Mouse (Mus musculus) cerebellum, adult 9-10 months (tissue): Measurements from ENCODE around the gene Cldn18.

Source experiments
- DNase-seq: peaks from one replicate; pipeline ENCODE4 v3.0.0; 2022

Gene Cldn18

DNA sequence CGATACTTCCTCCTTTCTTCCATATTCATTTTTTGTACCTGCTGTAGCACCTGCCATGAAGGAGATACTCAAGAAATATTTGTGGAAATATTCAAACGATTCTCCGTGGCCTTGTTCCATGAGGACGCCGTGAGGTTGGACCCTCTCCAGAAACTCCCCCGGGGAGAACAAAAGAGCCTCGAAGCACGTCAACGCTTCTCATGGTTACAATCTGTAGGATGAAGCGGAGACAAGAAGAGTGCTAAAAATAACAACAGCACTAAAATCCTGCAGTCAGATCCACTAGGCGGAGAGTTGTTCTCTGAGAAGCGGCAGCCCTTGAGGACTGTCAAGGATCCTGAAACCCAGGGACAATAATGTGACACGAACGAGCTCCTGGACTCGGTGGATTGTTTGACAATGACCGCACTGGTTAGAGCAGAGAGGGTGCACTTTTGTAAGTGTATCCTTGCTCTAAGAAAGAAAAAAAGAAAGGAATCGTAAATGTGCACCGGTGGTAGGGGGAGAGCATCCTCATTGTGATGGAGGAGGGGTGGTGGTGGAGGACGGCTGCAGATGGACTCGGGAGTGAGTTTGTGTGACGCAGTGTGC lies 35.0 kb downstream of the Cldn18 start:
- no peak for DNase-seq

GRCm38 (mm10) chr9:99675714-99676113 lies 41.4 kb downstream of the Cldn18 start:
- no peak for DNase-seq

DNA sequence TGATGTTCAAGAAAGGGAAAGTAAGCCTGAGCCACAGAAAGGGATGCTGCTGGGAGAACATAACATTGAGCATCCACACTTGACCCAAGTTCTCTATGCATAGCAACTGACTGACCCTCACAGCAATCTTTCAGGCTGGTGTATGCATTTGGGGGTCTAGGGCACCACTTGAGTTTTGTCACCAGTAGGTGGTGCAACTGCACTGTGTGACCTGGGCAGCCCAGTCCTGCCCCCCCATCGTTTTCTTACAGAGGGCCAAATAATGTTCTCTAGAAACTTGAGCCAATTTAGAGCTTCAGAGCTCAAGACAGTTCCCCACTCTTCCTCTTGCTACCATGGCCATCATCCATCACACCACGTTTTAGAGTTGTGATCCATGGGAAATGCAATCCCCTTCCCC lies 45.5 kb downstream of the Cldn18 start:
- DNase-seq = no peak

- DNase-seq = no peak
These were observed 49.5 kb downstream of the Cldn18 start for GRCm38 (mm10) chr9:99667596-99667995.

DNA sequence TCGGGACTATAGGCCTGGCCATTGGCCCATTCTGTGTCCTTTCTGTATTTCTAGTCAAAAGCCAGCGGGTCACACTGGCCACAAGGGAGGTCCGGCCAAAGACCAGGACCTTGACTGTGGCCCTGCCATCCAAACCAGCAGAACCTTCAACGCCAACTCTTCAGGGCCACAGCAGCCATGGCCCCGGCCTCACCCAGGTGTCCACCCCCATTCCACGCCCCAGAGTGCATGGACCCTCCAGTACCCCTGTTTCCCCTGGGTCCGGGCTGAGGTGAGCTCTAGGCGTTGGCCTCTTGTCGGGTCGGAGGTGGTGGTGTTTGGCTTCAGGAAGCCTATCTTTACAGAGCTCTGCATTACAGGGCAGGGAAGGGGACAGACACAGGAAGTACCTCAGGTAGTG lies 54.2 kb downstream of the Cldn18 start:
- DNase-seq = no peak

DNA sequence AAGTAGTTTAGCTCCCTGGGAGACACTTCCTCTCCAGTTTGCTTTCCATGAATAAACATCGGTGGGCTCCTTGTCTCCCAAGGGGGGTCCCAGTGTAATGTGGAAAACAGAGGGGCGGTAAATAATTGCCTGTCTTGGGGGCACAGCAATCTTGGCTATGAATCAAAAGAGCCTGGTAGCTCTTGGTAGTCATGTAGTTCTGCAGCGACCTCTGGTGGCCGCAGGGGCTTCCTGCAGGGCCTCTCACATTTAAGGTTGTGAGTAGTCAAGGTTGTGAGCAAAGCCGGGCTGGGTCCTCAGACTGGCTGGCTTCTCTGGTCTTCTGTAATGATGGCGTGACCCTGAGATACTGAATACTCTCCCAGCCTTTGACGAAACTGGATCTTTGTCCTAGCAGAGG lies 54.7 kb downstream of the Cldn18 start:
- peak; percentile 75 for DNase-seq

GRCm38 (mm10) chr9:99661606-99662166 lies 55.4 kb downstream of the Cldn18 start:
- no peak for DNase-seq

GRCm38 (mm10) chr9:99660756-99661155 lies 56.3 kb downstream of the Cldn18 start:
- DNase-seq = no peak

GRCm38 (mm10) chr9:99646102-99646501 lies 71.0 kb downstream of the Cldn18 start:
- DNase-seq = no peak

GRCm38 (mm10) chr9:99645416-99645815 lies 71.7 kb downstream of the Cldn18 start:
- DNase-seq = no peak

- DNase-seq = no peak
These were observed 77.1 kb downstream of the Cldn18 start for GRCm38 (mm10) chr9:99639957-99640356.
